Mouse (Mus musculus) myocyte (in vitro differentiated cells): ENCODE data around the gene Parp16. TPM values are rescaled to one million over a fixed set of nuclear protein-coding genes. Genes with fewer than 3 reads are reported as not detected.
"Not testable (repeated sequence)": the region's sequence is repeated elsewhere in the genome, so short reads cannot be mapped to it uniquely, and the experiment has no call there.

Source experiments
- H3K27me3 ChIP-seq: one replicate; pipeline ENCODE4 v1.6.1; 2011; ENCODE audit not compliant: control insufficient read depth, insufficient read depth, insufficient read length
- H3K36me3 ChIP-seq: one replicate; pipeline ENCODE4 v1.6.1; 2011; ENCODE audit not compliant: control insufficient read depth, insufficient read depth
- H3K4me2 ChIP-seq: one replicate; pipeline ENCODE4 v1.6.1; 2011; ENCODE audit warnings: low read depth, control low read depth
- H3K4me3 ChIP-seq: one replicate; pipeline ENCODE4 v1.5.1; 2011; ENCODE audit warnings: mild to moderate bottlenecking, control low read depth, moderate library complexity
- H3K79me2 ChIP-seq: one replicate; pipeline ENCODE4 v1.6.1; 2011; ENCODE audit not compliant: control insufficient read depth, insufficient read depth
- H3ac ChIP-seq: one replicate; pipeline ENCODE4 v1.6.1; 2011; ENCODE audit not compliant: control insufficient read depth, insufficient read length
- CEBPB ChIP-seq: IDR thresholded peaks from 2 replicates; pipeline ENCODE4 v1.6.1; 2011; ENCODE audit warnings: mild to moderate bottlenecking, moderate library complexity; ENCODE audit not compliant: poor library complexity, insufficient read depth, severe bottlenecking
- E2F4 ChIP-seq: IDR thresholded peaks from one replicate; pipeline ENCODE4 v1.6.1; 2011; ENCODE audit warnings: mild to moderate bottlenecking, control low read depth, moderate library complexity; ENCODE audit not compliant: insufficient read depth
- MAX ChIP-seq: IDR thresholded peaks from one replicate; pipeline ENCODE4 v1.6.1; 2011; ENCODE audit warnings: low read depth, mild to moderate bottlenecking, control low read depth
- MYOD1 ChIP-seq, 3 experiments: IDR thresholded peaks; one replicate each; pipeline ENCODE4 v1.6.1; 2011; ENCODE audit warnings: control low read depth in 2 of 3, low read depth in 2 of 3, mild to moderate bottlenecking in 2 of 3, moderate library complexity in 1 of 3; ENCODE audit not compliant: insufficient read length in 2 of 3, control insufficient read depth in 1 of 3
- MYOG ChIP-seq, 3 experiments: IDR thresholded peaks; one replicate each; pipeline ENCODE4 v1.6.1; 2011; ENCODE audit warnings: control low read depth in 2 of 3, low read depth in 2 of 3, mild to moderate bottlenecking in 2 of 3; ENCODE audit not compliant: insufficient read length in 2 of 3, control insufficient read depth in 1 of 3, insufficient read depth in 1 of 3
- POLR2A ChIP-seq: IDR thresholded peaks from one replicate; pipeline ENCODE4 v1.6.1; 2011; ENCODE audit warnings: low read depth, mild to moderate bottlenecking, control low read depth, moderate library complexity; ENCODE audit not compliant: insufficient read length
- POLR2AphosphoS2 ChIP-seq: IDR thresholded peaks from one replicate; pipeline ENCODE4 v1.6.1; 2011; ENCODE audit warnings: low read depth, control low read depth; ENCODE audit not compliant: insufficient read length
- REST ChIP-seq: IDR thresholded peaks from one replicate; pipeline ENCODE4 v1.6.1; 2011; ENCODE audit warnings: mild to moderate bottlenecking, control low read depth, moderate library complexity; ENCODE audit not compliant: insufficient read depth, insufficient read length
- SRF ChIP-seq: IDR thresholded peaks from one replicate; pipeline ENCODE4 v1.6.1; 2011; ENCODE audit warnings: low read depth; ENCODE audit not compliant: control insufficient read depth, insufficient read length
- TCF12 ChIP-seq: IDR thresholded peaks from one replicate; pipeline ENCODE4 v1.6.1; 2011; ENCODE audit warnings: mild to moderate bottlenecking, control low read depth; ENCODE audit not compliant: poor library complexity, insufficient read depth, severe bottlenecking
- TCF3 ChIP-seq: IDR thresholded peaks from one replicate; pipeline ENCODE4 v1.6.1; 2011; ENCODE audit warnings: low read depth, control low read depth; ENCODE audit not compliant: insufficient read length
- USF1 ChIP-seq: IDR thresholded peaks from one replicate; pipeline ENCODE4 v1.6.1; 2011; ENCODE audit warnings: low read depth, mild to moderate bottlenecking, control low read depth, moderate library complexity
- polyA plus RNA-seq: library from polyadenylated mRNA; unstranded; fragments of >200 nt; fragmentation: generic; extraction: Trizol; gene quantifications from one replicate; pipeline ENCODE4 v1.2.1, GENCODE M21; 2012; ENCODE audit warnings: missing spikeins

Gene Parp16
- polyA plus RNA-seq, 1 experiment = 2.2 TPM

GRCm38 (mm10) chr9:65267742-65268515 lies 72.8 kb downstream of the Parp16 start:
- H3K4me3 ChIP-seq = no peak overlapping the region
- H3K4me2 ChIP-seq = no peak overlapping the region
- no peak overlapping the region for H3ac ChIP-seq

DNA sequence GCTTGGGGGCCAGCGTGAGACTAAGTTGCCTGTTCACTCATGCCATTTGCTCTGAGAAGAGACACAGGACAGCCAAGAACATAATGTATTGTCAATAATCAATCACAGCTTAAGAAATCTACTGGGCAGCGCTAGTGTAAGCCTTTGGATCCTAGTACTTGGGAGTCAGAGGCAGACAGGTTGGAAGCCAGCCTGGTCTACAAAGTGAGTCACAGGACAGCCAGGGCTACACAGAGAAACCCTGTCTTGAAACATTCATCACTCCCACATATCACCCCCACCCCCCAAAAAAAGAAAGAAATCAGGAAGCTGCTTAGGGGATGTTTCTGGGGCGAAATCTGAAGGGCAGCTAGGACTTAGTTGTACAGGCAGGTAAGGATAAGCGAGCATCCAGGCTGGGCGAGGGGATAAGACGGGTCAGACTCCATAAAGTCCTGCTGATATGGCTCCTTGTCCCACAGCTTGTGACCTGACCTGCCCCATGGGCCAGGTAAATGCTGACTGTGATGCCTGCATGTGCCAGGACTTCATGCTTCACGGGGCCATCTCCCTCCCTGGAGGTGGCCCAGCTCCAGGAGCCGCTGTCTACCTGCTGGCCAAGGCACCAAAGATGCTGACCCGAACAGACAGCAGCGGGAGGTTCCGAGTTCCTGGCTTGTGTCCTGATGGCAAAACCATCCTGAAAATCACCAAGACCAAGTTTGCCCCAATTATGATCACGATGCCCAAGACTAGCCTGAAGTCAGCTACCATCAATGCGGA lies 78.1 kb downstream of the Parp16 start:
- Histone ChIP-seq H3K4me3 (no peak overlapping the region), H3K27me3 (no peaks in the 10 kb centered on the region), H3K79me2 (no peaks in the 10 kb centered on the region), H3K4me2 (no peak overlapping the region), H3ac (no peak overlapping the region), H3K36me3 (no peaks in the 10 kb centered on the region)
- TF ChIP-seq USF1 (no peak), MAX (no peak), E2F4 (no peak), REST (no peak), TCF3 (no peak), POLR2A (no peak), SRF (no peak), MYOG (IDR thresholded peaks at IDR 0.05; ENCODE audit: control insufficient read depth in 1 of 3, insufficient read depth in 1 of 3, insufficient read length in 2 of 3, low read depth in 2 of 3) (no peak), MYOD1 (IDR thresholded peaks at IDR 0.05; ENCODE audit: control insufficient read depth in 1 of 3, insufficient read length in 2 of 3, low read depth in 2 of 3) (no peak)

More at GRCm38 (mm10) chr9:65267742-65268515, 72.8 kb downstream of the Parp16 start:
- no peaks in the 10 kb centered on the region for H3K79me2 ChIP-seq
- TF ChIP-seq REST = no peak
- no peak for TF ChIP-seq TCF12
- TF ChIP-seq CEBPB = no peak
- no peak for TF ChIP-seq MYOG (IDR thresholded peaks at IDR 0.05; ENCODE audit: control insufficient read depth in 1 of 3, insufficient read depth in 1 of 3, insufficient read length in 2 of 3, low read depth in 2 of 3)
- TF ChIP-seq E2F4 = no peak
- TF ChIP-seq SRF = no peak
- no peak for TF ChIP-seq TCF3
- no peak for TF ChIP-seq USF1
- TF ChIP-seq POLR2A = no peak
- no peak for TF ChIP-seq MAX
- TF ChIP-seq MYOD1 (IDR thresholded peaks at IDR 0.05; ENCODE audit: control insufficient read depth in 1 of 3, insufficient read length in 2 of 3, low read depth in 2 of 3) = no peak
- TF ChIP-seq POLR2AphosphoS2 = no peak
- no peaks in the 10 kb centered on the region for H3K27me3 ChIP-seq
- no peaks in the 10 kb centered on the region for H3K36me3 ChIP-seq

- no peaks in the 10 kb centered on the region for H3K27me3 ChIP-seq
- no peak overlapping the region for H3K4me2 ChIP-seq
- H3K4me3 ChIP-seq = no peak overlapping the region
- TF ChIP-seq USF1 = no peak
- TF ChIP-seq MYOG (IDR thresholded peaks at IDR 0.05; ENCODE audit: control insufficient read depth in 1 of 3, insufficient read depth in 1 of 3, insufficient read length in 2 of 3, low read depth in 2 of 3) = no peak
- TF ChIP-seq TCF12 = no peak
- no peak for TF ChIP-seq MYOD1 (IDR thresholded peaks at IDR 0.05; ENCODE audit: control insufficient read depth in 1 of 3, insufficient read length in 2 of 3, low read depth in 2 of 3)
- TF ChIP-seq POLR2A = no peak
- no peak for TF ChIP-seq REST
- no peak for TF ChIP-seq TCF3
- no peak for TF ChIP-seq MAX
- no peak for TF ChIP-seq E2F4
- TF ChIP-seq SRF = no peak
- no peak for TF ChIP-seq CEBPB
- no peak for TF ChIP-seq POLR2AphosphoS2
- H3K36me3 ChIP-seq = no peaks in the 10 kb centered on the region
- no peak overlapping the region for H3ac ChIP-seq
- H3K79me2 ChIP-seq = no peaks in the 10 kb centered on the region
These were observed 78.7 kb downstream of the Parp16 start for GRCm38 (mm10) chr9:65273873-65274272.

DNA sequence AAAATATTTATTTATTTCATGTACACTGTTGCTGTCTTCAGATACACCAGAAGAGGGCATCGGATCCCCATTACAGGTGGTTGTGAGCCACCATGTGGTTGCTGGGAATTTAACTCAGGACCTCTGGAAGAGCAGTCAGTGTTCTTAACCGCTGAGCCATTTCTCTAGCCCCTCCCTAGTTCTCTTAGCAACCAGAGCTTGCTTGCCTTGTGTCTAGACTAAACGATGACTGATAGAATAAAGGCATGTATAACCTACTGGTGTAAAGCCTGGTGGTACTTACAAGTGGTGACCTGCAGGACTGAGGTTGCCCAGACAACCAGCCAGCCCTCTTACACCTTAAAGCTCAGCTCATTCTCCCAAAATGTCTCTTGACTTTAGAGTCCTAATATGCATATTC lies 79.7 kb downstream of the Parp16 start:
- not testable (repeated sequence) for H3K4me3 ChIP-seq, H3ac ChIP-seq, H3K79me2 ChIP-seq, H3K4me2 ChIP-seq, H3K27me3 ChIP-seq, H3K36me3 ChIP-seq
